Mouse (Mus musculus): ENCODE results near the gene Lsm6. TPM values are rescaled to one million over a fixed set of nuclear protein-coding genes. Genes with fewer than 3 reads are reported as not detected.

The Lsm6 gene
- polyA plus RNA-seq, 1 experiment from 2014 or later: 123 TPM

- H3K9ac ChIP-seq (ENCODE audit: low read length): no peak overlapping the region
- H3K36me3 ChIP-seq (ENCODE audit: control insufficient read depth, insufficient read depth, low read length): peaks cover 18% of the 10 kb centered on the region
- no peaks in the 10 kb centered on the region for H3K27me3 ChIP-seq (ENCODE audit: control insufficient read depth, insufficient read depth, low read length)
- no peak for ATAC-seq (ENCODE audit: low FRiP score, low TSS enrichment)
- no peak overlapping the region for H3K4me2 ChIP-seq (replicated peaks; ENCODE audit: low read depth)
- WGBS: 81% methylated on average over 9 of the region's 9 CpGs
- no peak overlapping the region for H3K27ac ChIP-seq (replicated peaks)
- H3K4me3 ChIP-seq (ENCODE audit: low read depth, low read length): no peak overlapping the region
- no peak for TF ChIP-seq EP300 (optimal IDR thresholded peaks at IDR 0.05)
- TF ChIP-seq CTCF (IDR thresholded peaks at IDR 0.05; ENCODE audit: low read depth): no peak
- no peaks in the 10 kb centered on the region for H3K9me3 ChIP-seq (ENCODE audit: control insufficient read depth, low read length)
- no peak for DNase-seq (ENCODE audit: low spot score)
- no peaks in the 10 kb centered on the region for H3K4me1 ChIP-seq (replicated peaks; ENCODE audit: control insufficient read depth, insufficient read depth)
Observed at GRCm38 (mm10) chr8:78810207-78810675, 10.7 kb downstream of the Lsm6 start.

- no peak overlapping the region for H3K9ac ChIP-seq (ENCODE audit: low read length)
Observed at GRCm38 (mm10) chr8:78809454-78810206, 11.3 kb downstream of the Lsm6 start.

GRCm38 (mm10) chr8:78808888-78809287 lies 12.1 kb downstream of the Lsm6 start:
- H3K9me3 ChIP-seq (ENCODE audit: control insufficient read depth, low read length): no peaks in the 10 kb centered on the region
- no peak overlapping the region for H3K4me2 ChIP-seq (replicated peaks; ENCODE audit: low read depth)
- WGBS: 96% methylated on average over 2 of the region's 2 CpGs
- DNase-seq (ENCODE audit: low spot score) (no peak), ATAC-seq (ENCODE audit: low FRiP score, low TSS enrichment) (no peak)
- H3K4me3 ChIP-seq (ENCODE audit: low read depth, low read length): no peak overlapping the region
- H3K36me3 ChIP-seq (ENCODE audit: control insufficient read depth, insufficient read depth, low read length): peaks cover 18% of the 10 kb centered on the region
- TF ChIP-seq CTCF (IDR thresholded peaks at IDR 0.05; ENCODE audit: low read depth) (no peak), EP300 (optimal IDR thresholded peaks at IDR 0.05) (no peak)
- no peak overlapping the region for H3K9ac ChIP-seq (ENCODE audit: low read length)
- no peak overlapping the region for H3K27ac ChIP-seq (replicated peaks)
- H3K4me1 ChIP-seq (replicated peaks; ENCODE audit: control insufficient read depth, insufficient read depth): no peaks in the 10 kb centered on the region
- H3K27me3 ChIP-seq (ENCODE audit: control insufficient read depth, insufficient read depth, low read length): no peaks in the 10 kb centered on the region

More at GRCm38 (mm10) chr8:78809454-78810206, 11.3 kb downstream of the Lsm6 start:
- Histone ChIP-seq H3K36me3 (ENCODE audit: control insufficient read depth, insufficient read depth, low read length) (peaks cover 18% of the 10 kb centered on the region), H3K4me1 (replicated peaks; ENCODE audit: control insufficient read depth, insufficient read depth) (no peaks in the 10 kb centered on the region), H3K4me2 (replicated peaks; ENCODE audit: low read depth) (no peak overlapping the region), H3K27me3 (ENCODE audit: control insufficient read depth, insufficient read depth, low read length) (no peaks in the 10 kb centered on the region), H3K9me3 (ENCODE audit: control insufficient read depth, low read length) (no peaks in the 10 kb centered on the region), H3K27ac (replicated peaks) (no peak overlapping the region), H3K4me3 (ENCODE audit: low read depth, low read length) (no peak overlapping the region)
- no peak for TF ChIP-seq EP300 (optimal IDR thresholded peaks at IDR 0.05)
- no peak for TF ChIP-seq CTCF (IDR thresholded peaks at IDR 0.05; ENCODE audit: low read depth)
- ATAC-seq (ENCODE audit: low FRiP score, low TSS enrichment): no peak
- no peak for DNase-seq (ENCODE audit: low spot score)
- 88% methylated on average over 14 of the region's 14 CpGs for WGBS

GRCm38 (mm10) chr8:78808439-78808838 lies 12.5 kb downstream of the Lsm6 start:
- TF ChIP-seq EP300 (optimal IDR thresholded peaks at IDR 0.05) (no peak), CTCF (IDR thresholded peaks at IDR 0.05; ENCODE audit: low read depth) (no peak)
- ATAC-seq (ENCODE audit: low FRiP score, low TSS enrichment): no peak
- Histone ChIP-seq H3K4me2 (replicated peaks; ENCODE audit: low read depth) (no peak overlapping the region), H3K4me3 (ENCODE audit: low read depth, low read length) (no peak overlapping the region), H3K36me3 (ENCODE audit: control insufficient read depth, insufficient read depth, low read length) (peaks cover 18% of the 10 kb centered on the region), H3K4me1 (replicated peaks; ENCODE audit: control insufficient read depth, insufficient read depth) (no peaks in the 10 kb centered on the region), H3K27me3 (ENCODE audit: control insufficient read depth, insufficient read depth, low read length) (no peaks in the 10 kb centered on the region), H3K9ac (ENCODE audit: low read length) (no peak overlapping the region), H3K9me3 (ENCODE audit: control insufficient read depth, low read length) (no peaks in the 10 kb centered on the region), H3K27ac (replicated peaks) (no peak overlapping the region)
- DNase-seq (ENCODE audit: low spot score): peak; percentile 4
- 88% methylated on average over 5 of the region's 5 CpGs for WGBS

DNA sequence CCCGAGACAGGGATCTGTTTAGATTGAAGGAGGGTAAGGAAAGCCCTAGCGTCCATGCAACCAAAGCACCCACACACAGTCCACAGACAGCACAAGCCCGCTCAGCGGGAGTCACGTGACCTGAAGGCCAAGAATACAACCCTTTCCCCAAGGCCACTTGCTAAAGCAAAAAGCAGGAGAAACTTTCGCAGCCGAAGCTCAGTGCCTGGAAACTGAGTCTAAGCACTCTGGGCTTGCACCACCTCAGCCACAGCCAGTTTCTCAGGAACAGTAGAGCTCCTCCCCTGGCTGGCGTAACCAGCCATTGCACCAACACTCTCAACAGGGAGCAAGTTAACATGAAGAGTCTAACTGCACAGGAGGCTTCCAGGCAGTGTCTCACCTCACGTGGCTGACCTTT lies 13.7 kb downstream of the Lsm6 start:
- Histone ChIP-seq H3K27ac (replicated peaks) (no peak overlapping the region), H3K9me3 (ENCODE audit: control insufficient read depth, low read length) (no peaks in the 10 kb centered on the region), H3K4me2 (replicated peaks; ENCODE audit: low read depth) (no peak overlapping the region), H3K4me3 (ENCODE audit: low read depth, low read length) (no peak overlapping the region), H3K36me3 (ENCODE audit: control insufficient read depth, insufficient read depth, low read length) (peaks cover 18% of the 10 kb centered on the region), H3K27me3 (ENCODE audit: control insufficient read depth, insufficient read depth, low read length) (no peaks in the 10 kb centered on the region), H3K4me1 (replicated peaks; ENCODE audit: control insufficient read depth, insufficient read depth) (no peaks in the 10 kb centered on the region), H3K9ac (ENCODE audit: low read length) (no peak overlapping the region)
- no peak for TF ChIP-seq EP300 (optimal IDR thresholded peaks at IDR 0.05)
- TF ChIP-seq CTCF (IDR thresholded peaks at IDR 0.05; ENCODE audit: low read depth): no peak
- DNase-seq (ENCODE audit: low spot score) (peak; percentile 10), ATAC-seq (ENCODE audit: low FRiP score, low TSS enrichment) (no peak)
- WGBS: 69% methylated on average over 9 of the region's 9 CpGs

DNA sequence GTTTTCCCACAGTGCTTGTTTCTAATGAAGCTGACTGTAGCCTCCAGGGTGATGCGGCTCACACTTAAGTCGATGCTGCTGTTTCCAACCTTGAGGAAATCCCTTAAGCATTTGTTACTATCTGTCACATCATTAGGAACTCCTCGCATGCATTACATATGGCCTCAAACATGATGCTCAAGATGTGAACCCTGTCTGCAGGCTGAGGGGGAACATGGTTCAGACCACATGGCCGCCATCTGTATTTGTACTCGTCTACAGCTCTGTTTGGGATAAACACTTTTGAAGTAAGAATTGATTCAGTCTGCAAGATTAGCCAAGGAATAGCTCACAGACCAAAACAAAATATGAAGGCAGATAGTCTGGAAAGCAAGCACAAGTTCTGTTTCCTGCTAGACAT lies 14.9 kb downstream of the Lsm6 start:
- ATAC-seq (ENCODE audit: low FRiP score, low TSS enrichment) (no peak), DNase-seq (ENCODE audit: low spot score) (no peak)
- H3K4me2 ChIP-seq (replicated peaks; ENCODE audit: low read depth): no peak overlapping the region
- TF ChIP-seq CTCF (IDR thresholded peaks at IDR 0.05; ENCODE audit: low read depth) (no peak), EP300 (optimal IDR thresholded peaks at IDR 0.05) (no peak)
- no peak overlapping the region for H3K9ac ChIP-seq (ENCODE audit: low read length)
- H3K9me3 ChIP-seq (ENCODE audit: control insufficient read depth, low read length): no peaks in the 10 kb centered on the region
- H3K4me1 ChIP-seq (replicated peaks; ENCODE audit: control insufficient read depth, insufficient read depth): no peaks in the 10 kb centered on the region
- 82% methylated on average over 5 of the region's 5 CpGs for whole genome bisulfite sequencing
- peaks cover 18% of the 10 kb centered on the region for H3K36me3 ChIP-seq (ENCODE audit: control insufficient read depth, insufficient read depth, low read length)
- no peak overlapping the region for H3K27ac ChIP-seq (replicated peaks)
- no peaks in the 10 kb centered on the region for H3K27me3 ChIP-seq (ENCODE audit: control insufficient read depth, insufficient read depth, low read length)
- no peak overlapping the region for H3K4me3 ChIP-seq (ENCODE audit: low read depth, low read length)
